Mouse (Mus musculus) liver (tissue): ENCODE data around the gene Brd3.
"Not testable (repeated sequence)": the region's sequence is repeated elsewhere in the genome, so short reads cannot be mapped to it uniquely, and the experiment has no call there.

Source experiments
- DNase-seq: peaks from one replicate; pipeline ENCODE4 v3.0.0-alpha.2; 2020; ENCODE audit warnings: mixed read lengths

Brd3 gene

GRCm38 (mm10) chr2:27507562-27507961 lies at the start of gene Brd3:
Gene Brd3 (minus strand): TSS chr2:27507662.
- DNase-seq: no peak

GRCm38 (mm10) chr2:27556921-27557320 lies 49.5 kb upstream of the Brd3 start:
- no peak for DNase-seq

- peak; percentile 22 for DNase-seq
These were observed 46.8 kb upstream of the Brd3 start for GRCm38 (mm10) chr2:27554308-27554707.

- DNase-seq: peak; percentile 60
These were observed 45.3 kb upstream of the Brd3 start for GRCm38 (mm10) chr2:27552620-27553287.

GRCm38 (mm10) chr2:27548664-27549369 lies 41.4 kb upstream of the Brd3 start:
- no peak for DNase-seq

- no peak for DNase-seq
These were observed 40.5 kb upstream of the Brd3 start for GRCm38 (mm10) chr2:27547986-27548385.

- no peak for DNase-seq
These were observed 39.9 kb upstream of the Brd3 start for GRCm38 (mm10) chr2:27547326-27547725.

GRCm38 (mm10) chr2:27546041-27546440 lies 38.6 kb upstream of the Brd3 start:
- not testable (repeated sequence) for DNase-seq

- DNase-seq: not testable (repeated sequence)
These were observed 38.1 kb upstream of the Brd3 start for GRCm38 (mm10) chr2:27545517-27545916.

GRCm38 (mm10) chr2:27544613-27545012 lies 37.2 kb upstream of the Brd3 start:
- no peak for DNase-seq

GRCm38 (mm10) chr2:27541225-27541624 lies 33.8 kb upstream of the Brd3 start:
- no peak for DNase-seq

- DNase-seq: no peak
These were observed 33.0 kb upstream of the Brd3 start for GRCm38 (mm10) chr2:27540515-27540836.

- DNase-seq: peak; percentile 94
These were observed 32.5 kb upstream of the Brd3 start for GRCm38 (mm10) chr2:27539772-27540514.

- no peak for DNase-seq
These were observed 31.9 kb upstream of the Brd3 start for GRCm38 (mm10) chr2:27539336-27539735.

- not testable (repeated sequence) for DNase-seq
These were observed 31.2 kb upstream of the Brd3 start for GRCm38 (mm10) chr2:27538455-27539330.

GRCm38 (mm10) chr2:27518283-27518682 lies 10.8 kb upstream of the Brd3 start:
- DNase-seq: no peak

GRCm38 (mm10) chr2:27516289-27516688 lies 8.8 kb upstream of the Brd3 start:
- DNase-seq: no peak

- DNase-seq: peak; percentile 39
These were observed 8.1 kb upstream of the Brd3 start for GRCm38 (mm10) chr2:27515341-27516166.

GRCm38 (mm10) chr2:27514639-27515328 lies 7.3 kb upstream of the Brd3 start, which contains the start of gene Wdr5:
Gene Wdr5 (plus strand): TSS chr2:27515157.
- peak; percentile 97 for DNase-seq

- no peak for DNase-seq
These were observed 6.4 kb upstream of the Brd3 start for GRCm38 (mm10) chr2:27513861-27514260.

GRCm38 (mm10) chr2:27512909-27513308 lies 5.4 kb upstream of the Brd3 start:
- no peak for DNase-seq
